15 mouse cellular contexts compared by ENCODE assay signal in genomic region chr4:88496321-88497018, GRCm38 (mm10). TPM values are rescaled to one million over a fixed set of nuclear protein-coding genes. Genes with fewer than 3 reads are reported as not detected.
DNase-seq lines count a peak whose midpoint lies in the region; ATAC-seq and TF ChIP-seq lines count a peak whose summit lies in the region.
"Had no signal": no experiment of that assay in that cellular context is flagged by ENCODE, and none has a peak within 500 bp of the region (broad histone marks: within the 10 kb centered on the region; RNA-seq: fewer than 3 reads in every experiment).

No protein-coding gene starts in this region.

- no peak overlapping the region for H3K9ac ChIP-seq in heart, embryonic 11.5 days (ENCODE audit: low read depth, low read length)
- no peak overlapping the region for H3K9ac ChIP-seq in kidney, postnatal 0 days (ENCODE audit: low read depth, low read length)
- H3K9ac ChIP-seq in hindbrain, embryonic 16.5 days (ENCODE audit: low read depth, low read length) = no peak overlapping the region
- H3K9ac ChIP-seq: hindbrain, embryonic 15.5 days; midbrain, embryonic 12.5 days; neural tube, embryonic 13.5 days had no signal

- H3K4me1 ChIP-seq in heart, embryonic 11.5 days (ENCODE audit: control insufficient read depth, insufficient read depth, low read length) = no peaks in the 10 kb centered on the region
- H3K4me1 ChIP-seq in kidney, postnatal 0 days (replicated peaks; ENCODE audit: insufficient read depth, low read length) = no peaks in the 10 kb centered on the region
- no peaks in the 10 kb centered on the region for H3K4me1 ChIP-seq in hindbrain, embryonic 16.5 days (ENCODE audit: control insufficient read depth, insufficient read depth, low read depth, low read length)
- H3K4me1 ChIP-seq: hindbrain, embryonic 15.5 days; midbrain, embryonic 12.5 days; neural tube, embryonic 13.5 days had no signal

- intact Hi-C loops in heart, postnatal 14 days (cut with DNase I) = no loop called here

- H3K4me2 ChIP-seq in heart, embryonic 11.5 days = no peak overlapping the region
- H3K4me2 ChIP-seq in kidney, postnatal 0 days (ENCODE audit: low read length) = no peak overlapping the region
- no peak overlapping the region for H3K4me2 ChIP-seq in hindbrain, embryonic 16.5 days (ENCODE audit: low read length)
- H3K4me2 ChIP-seq: hindbrain, embryonic 15.5 days; midbrain, embryonic 12.5 days; neural tube, embryonic 13.5 days had no signal

- peak; percentile 96 for DNase-seq in heart, adult 11 months
- DNase-seq in heart, postnatal 14 days = peak; percentile 47 to 53
- DNase-seq in kidney, postnatal 0 days (ENCODE audit: low spot score) = peak; percentile 47
- DNase-seq in frontal cortex, postnatal 25 days (ENCODE audit: low spot score in 2 of 2) = no peak
- DNase-seq: cerebellum, adult 11-12 months had no signal

- no peak for TF ChIP-seq CTCF in kidney, postnatal 0 days (IDR thresholded peaks at IDR 0.05; ENCODE audit: low read depth)

- no peak for ATAC-seq in heart, embryonic 11.5 days (replicated peaks; ENCODE audit: insufficient number of reproducible peaks, low FRiP score, low TSS enrichment)
- no peak; the same call in 1 of the 2 replicates for ATAC-seq in kidney, postnatal 0 days (replicated peaks; ENCODE audit: low FRiP score, low read depth)
- ATAC-seq in megakaryocyte, adult 5-6 weeks (ENCODE audit: poor library complexity, severe bottlenecking) = peak; percentile 33; the same call in 1 of the 2 replicates
- no peak for ATAC-seq in hindbrain, embryonic 16.5 days

- no peaks in the 10 kb centered on the region for H3K9me3 ChIP-seq in heart, embryonic 11.5 days (replicated peaks; ENCODE audit: control insufficient read depth, low read length)
- no peaks in the 10 kb centered on the region for H3K9me3 ChIP-seq in kidney, postnatal 0 days (replicated peaks; ENCODE audit: low read length)
- H3K9me3 ChIP-seq in hindbrain, embryonic 16.5 days (ENCODE audit: control insufficient read depth, low read length) = no peaks in the 10 kb centered on the region
- H3K9me3 ChIP-seq: hindbrain, embryonic 15.5 days; midbrain, embryonic 12.5 days; neural tube, embryonic 13.5 days had no signal

- no peaks in the 10 kb centered on the region for H3K36me3 ChIP-seq in heart, embryonic 11.5 days (ENCODE audit: control insufficient read depth, insufficient read depth, low read length)
- no peaks in the 10 kb centered on the region for H3K36me3 ChIP-seq in kidney, postnatal 0 days (ENCODE audit: insufficient read depth, low read length)
- no peaks in the 10 kb centered on the region for H3K36me3 ChIP-seq in hindbrain, embryonic 16.5 days (ENCODE audit: control insufficient read depth, insufficient read depth, low read length)
- H3K36me3 ChIP-seq: hindbrain, embryonic 15.5 days; midbrain, embryonic 12.5 days; neural tube, embryonic 13.5 days had no signal

- H3K27me3 ChIP-seq in heart, embryonic 11.5 days (ENCODE audit: control insufficient read depth, insufficient read depth, low read length) = no peaks in the 10 kb centered on the region
- no peaks in the 10 kb centered on the region for H3K27me3 ChIP-seq in kidney, postnatal 0 days (ENCODE audit: insufficient read depth, low read length)
- no peaks in the 10 kb centered on the region for H3K27me3 ChIP-seq in hindbrain, embryonic 16.5 days (replicated peaks; ENCODE audit: control insufficient read depth, insufficient read depth, low read length)
- H3K27me3 ChIP-seq: hindbrain, embryonic 15.5 days; midbrain, embryonic 12.5 days; neural tube, embryonic 13.5 days had no signal

- 59% methylated on average over 6 of the region's 6 CpGs for WGBS in heart, embryonic 11.5 days (ENCODE audit: insufficient replicate concordance)
- WGBS in kidney, postnatal 0 days = 49% methylated on average over 6 of the region's 6 CpGs
- WGBS in hindbrain, embryonic 16.5 days = 77% methylated on average over 6 of the region's 6 CpGs

- H3K27ac ChIP-seq in heart, embryonic 11.5 days (ENCODE audit: low read depth, low read length) = no peak overlapping the region
- 0 out of 2 replicates have a peak overlapping the region, but pooled peaks have one; percentile 8 for H3K27ac ChIP-seq in kidney, postnatal 0 days
- no peak overlapping the region for H3K27ac ChIP-seq in hindbrain, embryonic 16.5 days (ENCODE audit: low read depth, low read length)
- H3K27ac ChIP-seq: hindbrain, embryonic 15.5 days; midbrain, embryonic 12.5 days; neural tube, embryonic 13.5 days had no signal

- H3K4me3 ChIP-seq in heart, embryonic 11.5 days (ENCODE audit: low read depth, low read length) = no peak overlapping the region
- no peak overlapping the region for H3K4me3 ChIP-seq in kidney, postnatal 0 days (replicated peaks; ENCODE audit: low read depth, low read length)
- no peak overlapping the region for H3K4me3 ChIP-seq in hindbrain, embryonic 16.5 days (ENCODE audit: low read length)
- H3K4me3 ChIP-seq: hindbrain, embryonic 15.5 days; midbrain, embryonic 12.5 days; neural tube, embryonic 13.5 days had no signal

RNA-seq across cellular contexts. Expression of gene Ifnb1, which starts 26.1 kb away (rescaled TPM):
- polyA plus RNA-seq in heart, embryonic 11.5 days (2014; fragmentation: Nextera tagmentation; extraction: Ambion mirVana) = not detected in 2 replicates
- not detected for total RNA-seq in heart, postnatal 14 days (2021)
- polyA plus RNA-seq in kidney, postnatal 0 days (2015; fragmentation: Nextera tagmentation; extraction: Ambion mirVana) = not detected in 2 replicates
- not detected in 2 replicates for total RNA-seq in megakaryocyte, adult 5-6 weeks (2015)
- not detected in 2 replicates for total RNA-seq in megakaryocyte, adult 5-6 weeks (2017)
- polyA plus RNA-seq in hindbrain, embryonic 16.5 days (2015; fragmentation: Nextera tagmentation; extraction: Ambion mirVana) = not detected in 2 replicates
- total RNA-seq: layer of hippocampus, postnatal 14 days; liver, adult 2 months had no signal
- polyA plus RNA-seq: embryonic facial prominence, embryonic 14.5 days; hindbrain, embryonic 15.5 days; liver, adult 2 months; midbrain, embryonic 12.5 days; neural tube, embryonic 13.5 days; stomach, embryonic 16.5 days had no signal

RNA-seq across cellular contexts. Expression of gene Hacd4, which starts 57.7 kb away (rescaled TPM):
- polyA plus RNA-seq in heart, embryonic 11.5 days (2014; fragmentation: Nextera tagmentation; extraction: Ambion mirVana) = 8.0 and 8.1 TPM in 2 replicates
- 1 to 10 TPM; 5.3 to 5.8 TPM for total RNA-seq in heart, postnatal 14 days (2021)
- 33.5 and 37.0 TPM in 2 replicates for polyA plus RNA-seq in kidney, postnatal 0 days (2015; fragmentation: Nextera tagmentation; extraction: Ambion mirVana)
- 112 and 118 TPM in 2 replicates for total RNA-seq in megakaryocyte, adult 5-6 weeks (2015)
- total RNA-seq in megakaryocyte, adult 5-6 weeks (2017) = 70.7 and 72.7 TPM in 2 replicates
- polyA plus RNA-seq in hindbrain, embryonic 16.5 days (2015; fragmentation: Nextera tagmentation; extraction: Ambion mirVana) = 4.2 and 4.8 TPM in 2 replicates

Comparison
In these comparisons a context has a peak if more than half of its experiments do, and no peak if none do; other contexts are left out.
1. DNase-seq: peak in heart, adult 11 months (single experiment), heart, postnatal 14 days (2 of 2) and kidney, postnatal 0 days (single experiment); none in frontal cortex, postnatal 25 days (0 of 2).